Mouse (Mus musculus) cerebellum, adult 2 months (tissue): Measurements from ENCODE around the gene Ifna6.
"Not testable (repeated sequence)": the region's sequence is repeated elsewhere in the genome, so short reads cannot be mapped to it uniquely, and the experiment has no call there.

Source experiments
- CTCF ChIP-seq: fragments of 200-500 bp; IDR thresholded peaks from 2 replicates; pipeline ENCODE4 v1.5.1; 2011; ENCODE audit warnings: low read depth, mild to moderate bottlenecking, control low read depth, low read length, moderate library complexity, borderline replicate concordance; ENCODE audit not compliant: insufficient read depth
- POLR2A ChIP-seq: fragments of 200-500 bp; IDR thresholded peaks from 2 replicates; pipeline ENCODE4 v1.6.1; 2011; ENCODE audit warnings: low read length, control low read depth, borderline replicate concordance; ENCODE audit not compliant: insufficient read depth

DNA sequence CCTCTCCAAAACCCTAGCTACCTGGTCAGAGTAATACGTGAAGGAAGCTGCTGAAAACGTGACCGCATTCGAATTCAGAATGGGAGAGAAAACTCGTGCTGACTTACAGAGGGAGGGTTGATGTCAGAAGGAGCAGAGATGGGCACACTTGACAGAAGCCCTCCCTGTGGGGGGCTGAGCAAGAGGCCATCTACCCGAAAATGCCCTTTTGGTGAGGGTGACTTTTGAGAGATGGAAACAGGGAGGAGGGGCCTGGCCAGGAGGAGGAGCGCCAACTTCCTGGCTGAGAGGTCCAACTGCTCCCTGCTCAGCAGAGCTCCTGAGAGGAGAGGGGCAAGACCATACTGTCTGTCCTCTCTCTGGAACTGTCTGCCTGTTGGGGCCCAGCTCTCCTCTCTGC is 45.4 kb upstream of the Ifna6 start, which contains the start of gene Ifnz:
- TF ChIP-seq POLR2A, CTCF: not testable (repeated sequence)
